Mouse (Mus musculus) WW6 (cell line): ENCODE data around the gene Dnah8.

Experiments used
- DNase-seq: peaks from one replicate; pipeline ENCODE4 v3.0.0-alpha.2; 2013; ENCODE audit warnings: low read depth, low spot score

Dnah8 gene

DNA sequence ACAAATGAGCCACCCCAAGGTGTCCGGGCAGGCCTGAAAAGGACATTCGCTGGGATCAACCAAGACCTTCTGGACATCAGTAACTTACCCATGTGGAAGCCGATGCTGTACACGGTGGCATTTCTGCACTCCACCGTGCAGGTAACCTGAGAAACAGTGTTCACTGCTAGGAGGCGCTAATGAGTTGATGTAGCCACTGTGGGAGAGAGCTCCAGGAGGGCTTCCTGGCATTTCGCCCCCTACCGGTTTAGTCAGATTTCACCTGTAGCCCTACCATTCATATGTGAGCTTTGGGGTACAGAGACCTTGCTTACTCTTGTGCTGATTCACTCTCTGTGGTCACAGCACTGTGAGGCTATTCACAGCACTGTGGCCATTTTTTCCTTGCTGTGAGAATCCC is 195.0 kb downstream of the Dnah8 start:
- peak; percentile 36 for DNase-seq

DNA sequence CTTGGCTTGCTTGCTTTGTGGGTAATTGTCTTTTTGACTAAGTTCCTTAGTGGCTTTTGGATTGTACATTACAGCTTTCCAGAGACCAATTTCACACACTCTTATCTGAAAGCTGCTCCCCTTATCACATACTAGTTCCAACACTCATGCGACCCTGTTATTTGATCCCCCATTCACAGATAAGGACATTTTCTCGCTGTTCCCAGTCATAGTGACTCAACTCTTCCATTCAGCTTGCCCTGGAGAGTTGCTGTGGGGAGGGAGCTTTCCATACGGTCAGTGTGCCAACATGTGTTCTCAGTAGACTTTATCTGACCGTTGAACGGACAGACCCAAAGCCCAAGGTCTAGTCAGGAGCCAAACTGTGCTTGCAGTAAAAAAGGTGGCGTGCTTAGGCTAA is 197.0 kb downstream of the Dnah8 start:
- DNase-seq: no peak

- no peak for DNase-seq
Observed at GRCm38 (mm10) chr17:30824473-30824872, 200.3 kb downstream of the Dnah8 start.

GRCm38 (mm10) chr17:30825731-30826304 is 201.7 kb downstream of the Dnah8 start:
- DNase-seq: no peak

- DNase-seq: no peak
Observed at GRCm38 (mm10) chr17:30831170-30831569, 207.0 kb downstream of the Dnah8 start.

DNA sequence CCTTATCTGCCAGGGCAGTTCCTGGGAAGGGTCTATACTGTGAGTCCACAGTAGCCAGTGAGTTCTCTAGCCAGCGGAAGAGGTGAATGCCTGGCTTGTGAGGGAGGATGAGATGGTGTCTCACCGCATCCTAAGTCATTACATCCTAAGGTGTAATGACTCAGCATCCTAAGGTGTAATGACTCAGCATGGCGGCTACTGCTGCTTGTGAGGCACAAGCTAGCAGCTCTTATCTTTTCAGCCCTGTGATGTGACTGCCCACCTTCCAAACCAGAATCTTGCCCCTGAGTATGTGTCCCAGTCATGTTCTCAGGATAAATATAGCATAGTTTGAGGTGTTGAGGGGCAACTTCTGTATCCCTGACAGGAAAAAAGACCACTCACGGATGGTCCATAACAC is 211.3 kb downstream of the Dnah8 start:
- no peak for DNase-seq

- DNase-seq: no peak
Observed at GRCm38 (mm10) chr17:30837031-30837430, 212.9 kb downstream of the Dnah8 start.

DNA sequence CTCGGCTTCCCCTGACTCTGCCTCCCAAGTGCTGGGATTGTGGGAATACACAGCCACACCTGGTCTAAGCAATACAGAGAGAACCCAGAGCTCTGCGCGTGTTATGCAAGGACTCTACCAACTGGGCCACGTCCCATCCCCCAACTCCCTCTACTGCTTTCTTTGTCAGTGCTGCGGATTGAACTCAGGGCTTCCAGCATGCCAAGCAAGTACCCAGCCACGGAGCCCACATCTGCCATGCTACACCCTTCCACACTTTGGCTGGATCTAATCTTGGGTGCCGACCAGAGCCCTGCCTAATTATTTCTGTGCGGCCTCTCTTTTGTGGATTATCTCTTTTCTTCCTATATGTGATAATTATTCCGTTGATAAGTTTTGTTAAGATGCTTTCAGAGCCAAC is 215.9 kb downstream of the Dnah8 start:
- no peak for DNase-seq

- DNase-seq: no peak
Observed at GRCm38 (mm10) chr17:30842312-30842711, 218.2 kb downstream of the Dnah8 start.

GRCm38 (mm10) chr17:30844321-30844791 is 220.2 kb downstream of the Dnah8 start:
- no peak for DNase-seq

DNA sequence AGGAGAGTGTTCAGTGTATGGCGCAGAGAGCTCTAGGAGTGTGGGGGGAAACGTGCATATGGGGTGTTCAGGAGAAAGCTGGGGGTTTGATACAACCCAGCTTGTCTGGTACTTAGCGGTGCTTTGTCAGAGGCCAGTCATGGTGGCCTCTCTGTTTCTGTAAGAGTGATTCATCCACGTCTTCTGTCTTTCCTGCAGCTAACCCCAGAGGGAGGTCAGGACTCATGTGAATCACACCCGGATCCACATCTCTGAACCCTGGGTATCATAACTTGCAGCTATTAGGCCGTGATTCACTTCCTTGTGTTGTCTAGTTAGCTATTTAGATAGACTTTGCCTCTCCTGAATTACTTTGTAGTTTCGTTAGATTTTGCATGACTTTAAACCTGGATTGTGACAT is 223.3 kb downstream of the Dnah8 start:
- DNase-seq: no peak

- DNase-seq: no peak
Observed at GRCm38 (mm10) chr17:30848086-30848485, 223.9 kb downstream of the Dnah8 start.

DNA sequence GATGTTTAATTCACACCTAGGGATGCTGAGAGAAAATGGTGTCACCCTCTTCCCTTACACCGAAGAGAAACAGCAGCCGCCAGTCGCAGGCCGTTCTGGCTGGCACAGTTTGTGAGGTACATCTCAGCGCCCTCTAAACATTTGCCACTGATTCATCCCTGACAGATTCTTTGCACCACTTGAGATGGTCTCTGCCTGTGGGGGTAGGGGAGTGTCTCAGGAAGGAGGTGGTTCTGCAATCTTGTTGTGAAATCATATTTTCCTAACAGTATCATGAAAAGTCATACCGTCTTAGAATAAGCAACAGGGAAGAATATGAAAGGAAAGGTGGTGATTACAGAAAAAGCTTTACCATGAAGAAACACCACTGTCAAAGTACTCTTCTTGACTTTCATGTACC is 224.7 kb downstream of the Dnah8 start:
- DNase-seq: no peak

GRCm38 (mm10) chr17:30849813-30850212 is 225.7 kb downstream of the Dnah8 start:
- DNase-seq: no peak

DNA sequence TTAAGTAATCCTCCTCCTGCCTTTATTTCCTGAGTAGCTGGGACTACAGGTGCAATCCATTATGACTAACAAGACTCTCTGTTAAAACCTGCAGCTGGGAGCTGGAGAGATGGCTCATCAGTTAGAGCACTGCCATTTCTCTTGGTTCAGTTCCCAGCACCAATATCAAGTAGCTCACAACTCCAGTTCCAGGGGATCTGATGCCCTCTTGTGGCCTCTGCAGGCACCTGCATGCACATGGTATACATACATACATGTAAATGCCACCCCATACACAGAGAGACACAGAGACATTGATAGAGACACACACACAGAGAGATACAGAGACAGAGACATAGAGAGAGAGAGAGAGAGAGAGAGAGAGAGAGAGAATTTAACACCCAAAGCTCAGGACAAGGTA is 228.2 kb downstream of the Dnah8 start:
- no peak for DNase-seq

- DNase-seq: no peak
Observed at GRCm38 (mm10) chr17:30857347-30857746, 233.2 kb downstream of the Dnah8 start.

- DNase-seq: no peak
Observed at GRCm38 (mm10) chr17:30858586-30859259, 234.6 kb downstream of the Dnah8 start.

- DNase-seq: no peak
Observed at GRCm38 (mm10) chr17:30859989-30860585, 235.9 kb downstream of the Dnah8 start.

DNA sequence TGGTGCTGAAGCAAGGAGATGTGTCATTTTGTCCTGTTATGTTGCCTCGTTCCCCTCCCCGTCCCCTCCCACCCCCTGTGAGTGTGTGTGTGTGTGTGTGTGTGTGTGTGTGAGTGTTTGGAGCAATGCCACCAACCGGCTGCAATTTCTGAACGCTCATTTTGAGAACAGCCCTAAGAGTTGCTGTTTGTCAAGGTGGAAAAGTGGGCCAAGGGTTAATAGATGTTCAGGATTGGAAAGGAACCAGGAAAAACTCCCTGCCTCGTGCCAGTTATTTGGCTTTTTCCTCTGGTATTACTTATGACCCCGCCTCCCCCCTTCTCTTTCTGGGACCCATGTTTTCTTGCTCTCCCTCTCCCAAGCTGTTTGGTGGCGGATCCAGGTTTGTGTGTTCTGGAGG is 236.5 kb downstream of the Dnah8 start:
- DNase-seq: no peak

DNA sequence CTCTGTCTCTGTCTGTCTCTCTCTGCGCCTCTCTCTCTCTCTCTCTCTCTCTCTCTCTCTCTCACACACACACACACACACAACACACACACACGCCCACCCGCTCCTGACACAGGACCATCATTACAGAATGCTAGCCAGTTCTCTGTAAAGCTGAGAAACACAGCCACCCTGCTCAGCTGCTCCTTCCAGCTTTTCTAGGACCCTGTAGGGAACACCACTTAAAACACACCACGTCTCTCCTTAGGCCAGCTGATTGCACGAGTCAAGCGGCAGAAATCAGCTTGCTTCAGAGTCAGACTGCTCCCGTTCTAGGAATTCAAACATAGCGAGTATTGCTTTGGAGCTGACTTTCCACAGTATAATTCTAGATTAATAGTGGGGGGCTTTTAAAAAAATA is 242.1 kb downstream of the Dnah8 start:
- no peak for DNase-seq

GRCm38 (mm10) chr17:30866966-30867365 is 242.8 kb downstream of the Dnah8 start:
- no peak for DNase-seq

GRCm38 (mm10) chr17:30871040-30871439 is 246.9 kb downstream of the Dnah8 start:
- no peak for DNase-seq

- peak; percentile 77 for DNase-seq
Observed at GRCm38 (mm10) chr17:30874276-30874675, 250.1 kb downstream of the Dnah8 start.
